Mouse (Mus musculus) gastrocnemius, postnatal 36 days (tissue): ENCODE data around the gene Nsg2. TPM values are rescaled to one million over a fixed set of nuclear protein-coding genes. Genes with fewer than 3 reads are reported as not detected.

ENCODE experiments used
- DNase-seq, 2 experiments: peaks; one replicate each; pipeline ENCODE4 v3.0.0; 2022
- intact Hi-C: fragments of 180-260 bp; cut with DNase I; formaldehyde crosslinking; loops from one replicate; pipeline ENCODE4 v1.15.1; 2025
- total RNA-seq, 2 experiments: library from RNA; stranded (reverse); gene quantifications; 2 replicates each; pipeline ENCODE4 v1.2.3; 2021

Gene Nsg2
- total RNA-seq, 2 experiments from 2014 or later, result 1.6 TPM; not detected in 1

GRCm38 (mm10) chr11:32068736-32069490 is 68.7 kb downstream of the Nsg2 start:
- intact Hi-C loops, result no loop called here
- DNase-seq, result no peak

- no peak for DNase-seq
- intact Hi-C loops, result no loop called here
Measured at GRCm38 (mm10) chr11:32075163-32075562, 74.9 kb downstream of the Nsg2 start.

- DNase-seq, result no peak
- intact Hi-C loops, result no loop called here
Measured at GRCm38 (mm10) chr11:32083462-32083861, 83.2 kb downstream of the Nsg2 start.

GRCm38 (mm10) chr11:32086525-32086924 is 86.3 kb downstream of the Nsg2 start:
- intact Hi-C loops, result no loop called here

GRCm38 (mm10) chr11:32087376-32087775 is 87.1 kb downstream of the Nsg2 start:
- intact Hi-C loops, result no loop called here
- no peak for DNase-seq

More at GRCm38 (mm10) chr11:32086525-32086924, 86.3 kb downstream of the Nsg2 start:
- no peak for DNase-seq

GRCm38 (mm10) chr11:32087779-32088442 is 87.6 kb downstream of the Nsg2 start:
- DNase-seq, result no peak
- intact Hi-C loops, result no loop called here

- DNase-seq, result no peak
- intact Hi-C loops, result no loop called here
Measured at GRCm38 (mm10) chr11:32095793-32096192, 95.5 kb downstream of the Nsg2 start.

- no peak for DNase-seq
- intact Hi-C loops, result no loop called here
Measured at GRCm38 (mm10) chr11:32096346-32096745, 96.1 kb downstream of the Nsg2 start.

- intact Hi-C loops, result no loop called here
- no peak for DNase-seq
Measured at GRCm38 (mm10) chr11:32101059-32101632, 100.9 kb downstream of the Nsg2 start.

- intact Hi-C loops, result no loop called here
Measured at GRCm38 (mm10) chr11:32102976-32103375, 102.7 kb downstream of the Nsg2 start.

GRCm38 (mm10) chr11:32104406-32105116 is 104.3 kb downstream of the Nsg2 start:
- intact Hi-C loops, result no loop called here
- DNase-seq, result no peak

More at GRCm38 (mm10) chr11:32102976-32103375, 102.7 kb downstream of the Nsg2 start:
- no peak for DNase-seq

- no peak for DNase-seq
- intact Hi-C loops, result no loop called here
Measured at GRCm38 (mm10) chr11:32105750-32106646, 105.7 kb downstream of the Nsg2 start.

- intact Hi-C loops, result no loop called here
- DNase-seq, result no peak
Measured at GRCm38 (mm10) chr11:32106647-32106985, 106.4 kb downstream of the Nsg2 start.

- DNase-seq, result no peak
- intact Hi-C loops, result no loop called here
Measured at GRCm38 (mm10) chr11:32108441-32108840, 108.2 kb downstream of the Nsg2 start.

Other genes with a start within 250 kb of the Nsg2 start
- gene Cpeb4, start 128.3 kb upstream of the Nsg2 start, total RNA-seq, result 10 to 100 TPM; 69.8 to 83.8 TPM
- not detected for gene 4930524B15Rik, start 34.9 kb upstream of the Nsg2 start, total RNA-seq
- gene Il9r, start 199.8 kb downstream of the Nsg2 start, total RNA-seq, result not detected
- gene Snrnp25, start 205.0 kb downstream of the Nsg2 start, total RNA-seq, result 10 to 100 TPM in 1 of 2 experiments, 1 to 10 TPM in 1; 9.8 to 10.7 TPM
- gene Rhbdf1, start 221.8 kb downstream of the Nsg2 start, total RNA-seq, result 10 to 100 TPM; 15.6 to 19.5 TPM
- 1 to 10 TPM; 4.5 to 5.0 TPM for gene Mpg, start 226.0 kb downstream of the Nsg2 start, total RNA-seq